Mouse (Mus musculus) liver, embryonic 14.5 days (tissue): ENCODE measurements around the gene Usp42.

Experiments
- CTCF ChIP-seq: IDR thresholded peaks from 2 replicates; pipeline ENCODE4 v1.5.1; 2016; ENCODE audit warnings: antibody characterized with exemption, low read depth, control low read depth
- EP300 ChIP-seq: IDR thresholded peaks from 2 replicates; pipeline ENCODE4 v1.6.1; 2016; ENCODE audit warnings: antibody characterized with exemption, low read depth

DNA sequence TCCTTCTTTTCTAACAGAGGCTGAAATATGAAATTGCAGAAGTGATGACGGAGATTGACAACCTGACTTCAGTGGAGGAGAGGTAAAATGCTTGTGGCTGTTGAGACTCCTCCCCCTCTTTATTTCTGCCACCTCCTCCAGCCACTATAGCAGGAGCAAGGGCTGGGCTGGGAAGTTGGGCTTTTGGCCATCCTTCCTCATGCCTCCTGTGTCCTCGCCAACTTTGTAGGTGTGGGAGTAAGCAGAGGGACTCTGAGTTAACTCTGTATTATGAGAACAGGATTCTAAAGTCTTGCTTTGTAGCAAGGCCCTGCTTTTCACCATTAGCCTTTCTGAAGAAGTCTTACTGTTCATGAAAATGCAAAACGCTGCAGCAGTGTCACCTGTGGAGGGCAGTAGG is 45.6 kb downstream of the Usp42 start:
- TF ChIP-seq CTCF (no peak), EP300 (no peak)
